Mouse (Mus musculus): ENCODE measurements around the gene Kcp. TPM values are rescaled to one million over a fixed set of nuclear protein-coding genes. Genes with fewer than 3 reads are reported as not detected.

The Kcp gene
- polyA plus RNA-seq, 1 experiment from 2014 or later = 20.3 TPM

DNA sequence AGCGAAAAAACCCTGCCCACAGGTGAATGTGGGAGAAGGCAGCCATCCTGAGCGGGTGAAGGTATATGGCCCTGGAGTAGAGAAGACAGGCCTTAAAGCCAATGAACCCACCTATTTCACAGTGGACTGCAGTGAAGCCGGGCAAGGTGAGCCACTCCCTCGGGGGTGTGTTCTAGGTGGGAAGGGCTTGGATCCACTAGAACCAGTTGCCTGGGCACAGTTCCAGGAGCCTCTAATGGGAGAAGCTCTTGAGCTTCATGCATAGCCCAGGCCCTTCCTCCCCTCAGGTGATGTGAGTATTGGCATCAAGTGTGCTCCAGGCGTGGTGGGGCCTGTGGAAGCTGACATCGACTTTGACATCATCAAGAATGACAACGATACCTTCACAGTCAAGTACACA is 62.4 kb downstream of the Kcp start:
- H3K36me3 ChIP-seq = peaks cover 21% of the 10 kb centered on the region
- no peaks in the 10 kb centered on the region for H3K27me3 ChIP-seq (replicated peaks)
- 82% methylated on average over 7 of the region's 7 CpGs for WGBS
- H3K9me3 ChIP-seq = no peaks in the 10 kb centered on the region
- H3K4me3 ChIP-seq (replicated peaks) = no peak overlapping the region
- H3K4me2 ChIP-seq = no peak overlapping the region
- no peak for ATAC-seq (ENCODE audit: insufficient read depth, low FRiP score, low read depth)
- H3K9ac ChIP-seq = no peak overlapping the region
- H3K27ac ChIP-seq = no peak overlapping the region
- H3K4me1 ChIP-seq = no peaks in the 10 kb centered on the region

DNA sequence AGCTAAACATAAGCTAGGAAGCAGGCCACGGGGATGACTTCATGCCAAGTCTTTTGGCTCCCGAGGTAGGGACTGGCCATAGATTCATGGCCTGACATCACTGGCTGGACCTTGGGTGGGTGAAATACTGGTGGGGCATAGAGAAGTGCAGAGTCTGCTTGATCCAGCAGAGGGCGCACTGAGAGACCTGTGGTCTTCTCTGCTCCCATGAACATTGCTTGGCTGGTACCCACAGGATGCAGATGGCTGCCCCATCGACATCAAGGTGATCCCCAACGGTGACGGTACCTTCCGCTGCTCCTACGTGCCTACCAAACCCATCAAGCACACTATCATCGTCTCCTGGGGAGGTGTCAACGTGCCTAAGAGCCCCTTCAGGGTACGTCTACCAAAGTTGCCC is 63.0 kb downstream of the Kcp start:
- Histone ChIP-seq H3K27ac (no peak overlapping the region), H3K4me1 (no peaks in the 10 kb centered on the region), H3K27me3 (replicated peaks) (no peaks in the 10 kb centered on the region), H3K4me2 (no peak overlapping the region), H3K9me3 (no peaks in the 10 kb centered on the region), H3K4me3 (replicated peaks) (no peak overlapping the region), H3K9ac (no peak overlapping the region), H3K36me3 (peaks cover 21% of the 10 kb centered on the region; the same call in 1 of the 2 replicates)
- ATAC-seq (ENCODE audit: insufficient read depth, low FRiP score, low read depth) = no peak
- 69% methylated on average over 11 of the region's 11 CpGs for WGBS

DNA sequence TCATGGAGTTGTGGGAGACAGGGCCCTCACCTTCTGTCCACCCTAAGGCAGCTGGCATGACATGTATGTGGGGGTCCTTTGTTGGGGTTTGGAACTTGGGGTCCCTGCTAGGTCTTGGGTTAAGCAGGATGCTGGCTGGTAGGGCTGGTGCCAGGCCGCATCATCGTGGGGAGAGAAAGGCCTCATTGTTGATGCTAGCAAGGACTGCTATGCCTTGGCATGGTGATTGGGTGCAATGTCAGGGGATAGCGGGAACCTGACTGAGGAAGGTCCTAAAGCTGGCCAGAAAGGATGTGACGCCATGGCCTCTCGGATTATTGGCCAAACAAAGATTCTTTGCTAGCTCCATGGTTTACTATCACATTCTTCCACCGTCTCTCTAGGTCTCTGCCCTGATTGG is 68.0 kb downstream of the Kcp start:
- no peak overlapping the region for H3K9ac ChIP-seq
- no peak for ATAC-seq (ENCODE audit: insufficient read depth, low FRiP score, low read depth)
- H3K27me3 ChIP-seq (replicated peaks) = no peaks in the 10 kb centered on the region
- H3K4me1 ChIP-seq = no peaks in the 10 kb centered on the region
- H3K9me3 ChIP-seq = no peaks in the 10 kb centered on the region
- H3K27ac ChIP-seq = no peak overlapping the region
- H3K36me3 ChIP-seq = peaks cover 17% of the 10 kb centered on the region; the same call in 1 of the 2 replicates
- H3K4me2 ChIP-seq = no peak overlapping the region
- H3K4me3 ChIP-seq (replicated peaks) = no peak overlapping the region
- 91% methylated on average over 6 of the region's 6 CpGs for WGBS

DNA sequence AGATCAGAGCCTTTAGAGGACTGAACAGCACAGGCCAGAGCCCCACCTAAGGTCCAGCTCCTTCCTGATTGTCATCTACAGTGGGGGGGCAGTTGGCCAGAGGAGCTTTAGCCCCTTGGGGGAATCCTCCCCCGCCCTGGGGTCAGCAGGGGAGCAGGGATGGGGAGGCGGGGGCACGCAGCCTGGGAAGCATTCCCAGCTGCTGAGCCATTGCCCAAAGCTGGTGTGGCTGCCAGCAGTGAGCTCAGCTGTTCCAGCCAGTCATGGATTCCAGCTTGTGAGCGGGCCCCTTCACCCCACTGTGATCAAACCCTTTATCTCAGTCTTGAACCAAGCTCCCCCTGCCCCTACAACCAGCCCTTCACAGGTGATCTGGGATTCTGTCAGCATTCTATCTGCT is 68.5 kb downstream of the Kcp start:
- WGBS = 86% methylated on average over 4 of the region's 4 CpGs
- no peak for ATAC-seq (ENCODE audit: insufficient read depth, low FRiP score, low read depth)
- no peak overlapping the region for H3K4me3 ChIP-seq (replicated peaks)
- H3K4me1 ChIP-seq = no peaks in the 10 kb centered on the region
- no peak overlapping the region for H3K9ac ChIP-seq
- peaks cover 17% of the 10 kb centered on the region; the same call in 1 of the 2 replicates for H3K36me3 ChIP-seq
- H3K27me3 ChIP-seq (replicated peaks) = no peaks in the 10 kb centered on the region
- no peaks in the 10 kb centered on the region for H3K9me3 ChIP-seq
- no peak overlapping the region for H3K4me2 ChIP-seq
- no peak overlapping the region for H3K27ac ChIP-seq

DNA sequence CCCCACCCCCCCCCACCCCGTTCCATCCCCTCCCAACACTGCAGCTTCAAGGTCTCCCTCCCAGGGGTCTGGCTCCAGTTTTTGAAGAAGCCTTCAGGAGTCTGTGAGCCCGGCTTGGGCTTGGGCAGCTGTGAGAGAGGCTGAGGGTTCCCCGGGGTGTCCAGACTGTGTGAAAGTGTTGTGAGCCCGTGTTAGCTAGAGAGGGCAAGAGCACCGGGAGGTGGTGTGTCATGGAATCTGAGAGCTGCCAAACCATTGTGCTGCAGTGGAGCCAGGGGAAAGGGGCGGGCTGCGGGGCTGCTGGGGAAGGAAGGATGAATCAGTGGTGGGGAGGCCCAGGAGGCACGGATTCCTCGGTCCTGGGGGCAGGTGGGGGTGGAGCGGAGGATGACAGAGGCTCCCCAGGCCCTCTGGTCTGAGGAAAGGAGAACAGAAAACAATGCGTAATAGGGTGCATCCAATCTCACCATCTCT is 71.3 kb downstream of the Kcp start:
- H3K4me1 ChIP-seq = peaks cover 4% of the 10 kb centered on the region; the same call in 1 of the 2 replicates
- H3K4me2 ChIP-seq = peak overlapping the region; percentile 77
- H3K9me3 ChIP-seq = no peaks in the 10 kb centered on the region
- 0 out of 2 replicates have a peak, but pooled peaks cover 8% of the 10 kb centered on the region for H3K36me3 ChIP-seq
- 0 out of 2 replicates have a peak, but pooled peaks cover 18% of the 10 kb centered on the region for H3K27me3 ChIP-seq (replicated peaks)
- H3K9ac ChIP-seq = no peak overlapping the region
- WGBS = 10% methylated on average over 11 of the region's 11 CpGs
- peak overlapping the region; percentile 92 for H3K27ac ChIP-seq
- H3K4me3 ChIP-seq (replicated peaks) = peak overlapping the region; percentile 61
- ATAC-seq (ENCODE audit: insufficient read depth, low FRiP score, low read depth) = peak; percentile 11; the same call in 1 of the 2 replicates

DNA sequence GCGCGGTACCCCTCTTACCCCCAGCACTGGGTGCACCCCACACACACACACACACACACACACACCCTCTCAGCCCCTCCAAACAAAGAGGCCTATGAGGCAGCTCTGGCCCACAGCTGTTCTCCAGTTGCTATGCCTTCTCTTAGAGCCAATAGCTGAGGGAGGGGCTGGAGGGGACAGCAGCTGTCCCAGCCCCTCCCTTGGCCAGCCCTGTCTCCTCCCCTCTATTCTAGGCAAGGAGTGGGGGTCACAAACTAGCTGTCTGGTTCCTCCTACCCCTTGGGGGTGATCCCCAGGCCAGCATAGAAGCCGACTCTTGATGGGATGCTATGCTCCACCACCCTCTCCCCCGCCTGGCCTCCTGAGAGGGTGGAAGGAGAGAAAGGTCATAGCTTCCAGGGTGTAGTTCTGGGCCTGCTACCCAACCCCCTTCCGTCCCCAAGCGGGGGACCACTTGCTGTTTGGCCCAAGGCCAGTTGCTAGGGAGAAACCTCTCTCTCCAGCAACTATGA is 71.8 kb downstream of the Kcp start:
- H3K9ac ChIP-seq = no peak overlapping the region
- WGBS = 19% methylated on average over 6 of the region's 6 CpGs

DNA sequence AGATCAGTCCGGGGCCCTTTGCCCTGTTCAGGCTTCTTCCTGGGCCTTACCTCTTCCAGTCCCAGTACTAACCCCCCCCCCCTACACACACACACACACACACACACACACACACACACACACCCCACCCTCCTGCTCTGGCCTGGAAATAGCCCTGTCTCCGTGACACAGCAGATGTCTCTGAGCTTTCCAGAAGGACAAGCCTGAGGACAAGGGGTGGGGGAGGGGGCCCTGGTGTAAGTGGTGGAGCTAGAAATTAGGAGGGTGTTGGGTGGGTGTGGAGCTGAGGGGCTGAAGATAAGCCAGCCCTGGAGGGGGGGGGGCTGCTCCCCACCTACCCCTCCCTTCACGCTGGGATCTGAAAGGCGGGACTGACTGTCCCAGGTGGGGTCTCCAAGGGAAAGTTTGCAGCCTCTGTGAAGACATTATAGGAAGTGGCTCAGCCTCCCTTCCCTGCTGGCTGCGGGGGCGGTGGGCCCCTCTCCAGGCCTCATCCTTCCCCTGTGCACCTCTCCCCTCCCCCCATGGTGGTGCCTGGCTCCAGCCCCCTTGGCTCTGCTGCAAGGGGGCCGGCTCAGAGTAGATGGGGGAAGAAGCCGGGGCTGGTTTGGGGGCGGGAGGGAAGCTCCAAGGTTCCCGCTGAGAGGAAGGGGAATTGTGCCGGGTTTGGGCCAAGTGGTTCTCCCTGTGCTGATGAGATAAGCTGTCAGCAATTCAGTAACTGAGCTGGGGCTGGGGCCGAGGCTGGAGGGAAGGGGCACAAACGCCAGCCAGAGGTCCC is 72.7 kb downstream of the Kcp start:
- peaks cover 4% of the 10 kb centered on the region; the same call in 1 of the 2 replicates for H3K4me1 ChIP-seq
- WGBS = 6% methylated on average over 12 of the region's 13 CpGs
- peak; percentile 63 for ATAC-seq (ENCODE audit: insufficient read depth, low FRiP score, low read depth)

More for the DNA sequence above, 71.8 kb downstream of the Kcp start:
- Histone ChIP-seq H3K27me3 (replicated peaks) (0 out of 2 replicates have a peak, but pooled peaks cover 18% of the 10 kb centered on the region), H3K9me3 (no peaks in the 10 kb centered on the region), H3K36me3 (0 out of 2 replicates have a peak, but pooled peaks cover 8% of the 10 kb centered on the region), H3K27ac (peak overlapping the region; percentile 92), H3K4me3 (replicated peaks) (peak overlapping the region; percentile 61), H3K4me2 (peak overlapping the region; percentile 77), H3K4me1 (peaks cover 4% of the 10 kb centered on the region; the same call in 1 of the 2 replicates)
- ATAC-seq (ENCODE audit: insufficient read depth, low FRiP score, low read depth) = peak; percentile 40

DNA sequence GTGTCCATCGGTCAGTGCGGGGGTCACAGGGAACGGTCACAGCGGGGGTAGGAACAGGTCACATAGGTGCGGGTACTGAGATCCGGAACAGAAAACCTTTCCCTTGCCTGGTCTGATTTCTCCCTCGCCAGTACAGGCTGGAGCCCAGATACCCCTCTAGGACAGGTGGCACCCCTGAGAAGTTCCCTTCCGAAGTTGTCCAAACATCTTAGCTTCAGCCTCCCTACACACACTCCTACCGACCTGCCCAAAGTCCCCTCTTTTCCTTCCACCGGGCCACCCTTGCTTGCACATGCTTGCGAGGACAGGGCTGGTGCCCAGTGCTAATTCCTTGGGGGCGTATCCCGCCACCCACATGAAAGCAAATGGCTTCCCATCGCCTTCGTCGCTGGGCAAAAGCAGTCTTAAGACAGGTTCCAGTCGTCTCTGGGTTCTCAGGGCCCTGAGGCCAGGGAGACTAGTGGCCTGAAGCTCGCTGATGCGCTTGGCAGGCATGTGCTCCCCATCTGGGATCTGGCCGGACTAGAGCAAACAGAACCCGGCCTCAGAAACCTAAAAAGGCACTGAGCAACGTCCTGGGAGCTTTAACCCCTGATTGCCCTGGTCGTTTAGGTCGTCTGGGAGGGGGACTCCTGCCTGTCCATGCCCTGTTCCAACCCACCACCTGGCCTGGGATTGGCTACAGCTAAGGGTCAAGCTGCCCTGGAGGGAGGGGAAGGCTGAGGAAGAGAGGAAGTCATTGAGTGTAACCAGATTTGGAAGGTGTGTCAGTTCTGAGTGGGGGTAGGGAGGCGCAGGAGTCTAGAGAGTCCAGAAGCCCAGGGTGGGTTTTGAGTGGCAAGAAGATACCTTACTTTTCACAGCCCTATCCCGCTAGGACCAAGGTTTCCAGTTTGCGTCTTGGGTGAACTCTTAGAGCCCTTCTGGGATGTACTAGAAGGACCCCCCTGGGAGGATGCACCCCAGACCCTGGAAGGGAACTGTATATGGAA is 73.7 kb downstream of the Kcp start:
- WGBS = 3% methylated on average over 27 of the region's 27 CpGs
- H3K4me1 ChIP-seq = peaks cover 4% of the 10 kb centered on the region; the same call in 1 of the 2 replicates

More for the DNA sequence above, 72.7 kb downstream of the Kcp start:
- Histone ChIP-seq H3K4me3 (replicated peaks) (peak overlapping the region; percentile 61), H3K9me3 (no peaks in the 10 kb centered on the region), H3K36me3 (0 out of 2 replicates have a peak, but pooled peaks cover 8% of the 10 kb centered on the region), H3K4me2 (peak overlapping the region; percentile 77), H3K27ac (peak overlapping the region; percentile 92), H3K27me3 (replicated peaks) (0 out of 2 replicates have a peak, but pooled peaks cover 18% of the 10 kb centered on the region), H3K9ac (0 out of 2 replicates have a peak overlapping the region, but pooled peaks have one; percentile 13)

DNA sequence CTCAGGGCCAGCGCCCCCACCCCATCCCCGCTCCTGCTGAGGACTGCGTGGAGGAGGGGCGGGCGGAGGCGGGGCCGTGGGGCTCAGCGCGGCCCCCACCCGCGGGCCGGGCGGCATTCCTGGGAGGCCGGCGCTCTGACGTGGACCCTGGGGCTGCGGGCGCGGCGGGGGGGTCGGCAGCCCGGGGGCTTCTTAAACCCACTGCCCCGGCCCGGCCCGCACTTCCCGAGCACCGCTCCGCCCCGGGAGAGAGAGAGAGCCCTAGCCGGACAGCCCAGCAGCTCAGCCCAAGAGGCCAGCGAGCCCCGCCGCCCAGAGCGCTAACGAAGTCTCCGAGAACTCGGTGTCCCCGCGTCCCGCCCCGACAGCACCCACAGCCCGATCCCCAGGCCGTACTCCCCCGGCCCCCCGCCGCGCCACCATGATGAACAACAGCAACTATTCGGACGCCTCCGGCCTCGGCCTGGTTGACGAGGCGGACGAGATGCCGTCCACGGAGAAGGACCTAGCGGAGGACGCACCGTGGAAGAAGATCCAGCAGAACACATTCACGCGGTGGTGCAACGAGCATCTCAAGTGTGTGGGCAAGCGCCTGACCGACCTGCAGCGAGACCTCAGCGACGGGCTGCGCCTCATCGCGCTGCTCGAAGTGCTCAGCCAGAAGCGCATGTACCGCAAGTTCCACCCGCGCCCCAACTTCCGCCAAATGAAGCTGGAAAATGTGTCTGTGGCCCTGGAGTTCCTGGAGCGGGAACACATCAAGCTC is 74.5 kb downstream of the Kcp start, which contains the start of gene Flnc:
Gene Flnc, plus strand, starts transcription at position 219 of the 766 bp plus-strand sequence.
- under 1% methylated on average over 66 of the region's 77 CpGs for WGBS
- peak within 1 kb of the TSS; percentile 77 for H3K4me2 ChIP-seq
- H3K27ac ChIP-seq = peak within 1 kb of the TSS; percentile 92
- H3K4me1 ChIP-seq = peaks cover 4% of the 10 kb centered on the region; the same call in 1 of the 2 replicates
- ATAC-seq (ENCODE audit: insufficient read depth, low FRiP score, low read depth) = peak; percentile 25; the same call in 1 of the 2 replicates
- H3K36me3 ChIP-seq = 0 out of 2 replicates have a peak, but pooled peaks cover 3% of the 10 kb centered on the region
- 0 out of 2 replicates have a peak, but pooled peaks cover 18% of the 10 kb centered on the region for H3K27me3 ChIP-seq (replicated peaks)
- H3K9me3 ChIP-seq = no peaks in the 10 kb centered on the region
- peak within 1 kb of the TSS; percentile 61 for H3K4me3 ChIP-seq (replicated peaks)
- peak within 1 kb of the TSS; percentile 68 for H3K9ac ChIP-seq

More for the DNA sequence above, 73.7 kb downstream of the Kcp start:
- H3K4me3 ChIP-seq (replicated peaks) = peak overlapping the region; percentile 61
- H3K4me2 ChIP-seq = peak overlapping the region; percentile 77
- 0 out of 2 replicates have a peak, but pooled peaks cover 8% of the 10 kb centered on the region for H3K36me3 ChIP-seq
- 0 out of 2 replicates have a peak, but pooled peaks cover 18% of the 10 kb centered on the region for H3K27me3 ChIP-seq (replicated peaks)
- peak overlapping the region; percentile 92 for H3K27ac ChIP-seq
- H3K9me3 ChIP-seq = no peaks in the 10 kb centered on the region
- ATAC-seq (ENCODE audit: insufficient read depth, low FRiP score, low read depth) = no peak
- H3K9ac ChIP-seq = peak overlapping the region; percentile 68

DNA sequence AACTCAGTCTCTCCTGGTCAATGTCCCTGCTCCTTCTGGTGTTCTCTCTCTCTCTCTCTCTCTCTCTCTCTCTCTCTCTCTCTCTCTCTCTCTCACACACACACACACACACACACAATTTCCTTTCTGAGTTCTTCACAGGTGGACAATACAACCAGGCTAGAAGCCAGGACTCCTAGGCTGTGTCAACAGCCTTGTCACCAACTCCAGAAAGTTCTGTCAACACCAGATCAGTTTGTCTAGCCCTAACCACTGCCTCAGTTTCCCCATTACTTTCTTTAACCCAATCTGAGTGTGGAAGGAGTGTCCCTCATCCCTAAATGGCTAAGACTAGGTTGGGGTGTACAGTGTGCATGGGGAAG is 75.1 kb downstream of the Kcp start:
- H3K9me3 ChIP-seq = no peaks in the 10 kb centered on the region
- peak overlapping the region; percentile 61 for H3K4me3 ChIP-seq (replicated peaks)
- H3K27me3 ChIP-seq (replicated peaks) = 0 out of 2 replicates have a peak, but pooled peaks cover 18% of the 10 kb centered on the region
- no peak for ATAC-seq (ENCODE audit: insufficient read depth, low FRiP score, low read depth)
- H3K27ac ChIP-seq = peak overlapping the region; percentile 92; the same call in 1 of the 2 replicates
- no peak overlapping the region for H3K9ac ChIP-seq
- H3K4me1 ChIP-seq = peaks cover 4% of the 10 kb centered on the region; the same call in 1 of the 2 replicates
- H3K4me2 ChIP-seq = peak overlapping the region; percentile 77
- no peaks in the 10 kb centered on the region for H3K36me3 ChIP-seq
